Mouse (Mus musculus): ENCODE data around the gene Kcmf1. TPM values are rescaled to one million over a fixed set of nuclear protein-coding genes. Genes with fewer than 3 reads are reported as not detected.

Kcmf1 gene
- polyA plus RNA-seq, 2 experiments, result 27.7 to 29.5 TPM

GRCm38 (mm10) chr6:72795444-72795843, 104.3 kb downstream of the Kcmf1 start:
- TF ChIP-seq CTCF (IDR thresholded peaks at IDR 0.05; ENCODE audit: low read depth) (no peak), EP300 (IDR thresholded peaks at IDR 0.05; ENCODE audit: low read depth) (no peak)
- ATAC-seq (ENCODE audit: insufficient read depth), result no peak
- WGBS (ENCODE audit: insufficient replicate concordance), result 52% methylated on average over 16 of the region's 16 CpGs

DNA sequence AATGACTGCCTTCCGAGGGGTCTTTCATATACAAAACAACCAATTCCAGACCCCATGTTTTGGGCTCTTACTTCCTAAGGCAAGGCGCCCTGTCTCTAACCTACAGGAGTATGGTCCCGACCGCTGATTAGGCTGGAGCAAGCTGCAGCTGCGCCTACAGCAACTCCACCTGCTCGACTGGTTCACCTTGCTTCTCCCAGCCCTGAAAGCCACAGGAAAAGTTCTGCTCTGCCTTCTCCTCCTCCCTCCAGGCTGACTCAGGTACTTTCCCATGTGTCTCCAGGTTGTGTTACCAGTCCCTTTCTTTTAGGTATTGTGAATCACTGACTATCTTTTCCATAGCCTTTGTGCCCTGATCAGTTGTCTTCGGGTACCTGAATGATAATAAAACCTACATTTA, 104.9 kb downstream of the Kcmf1 start:
- Histone ChIP-seq H3K9ac (replicated peaks) (no peak overlapping the region), H3K4me1 (replicated peaks; ENCODE audit: control insufficient read depth in 2 of 2, insufficient read depth in 2 of 2, low read length in 1 of 2) (no peaks in the 10 kb centered on the region), H3K9me3 (ENCODE audit: control insufficient read depth, low read length) (no peaks in the 10 kb centered on the region), H3K4me2 (ENCODE audit: low read depth) (no peak overlapping the region), H3K27ac (no peak overlapping the region), H3K36me3 (replicated peaks; ENCODE audit: control insufficient read depth, insufficient read depth, low read depth) (no peaks in the 10 kb centered on the region), H3K4me3 (ENCODE audit: insufficient read depth in 1 of 2, low read depth in 2 of 2, low read length in 2 of 2) (no peak overlapping the region), H3K27me3 (ENCODE audit: control insufficient read depth, insufficient read depth, low read length) (peaks cover 6% of the 10 kb centered on the region; the same call in 1 of the 2 replicates)
- no peak for DNase-seq (ENCODE audit: low read depth in 3 of 3, low spot score in 3 of 3)
- TF ChIP-seq CTCF (IDR thresholded peaks at IDR 0.05; ENCODE audit: low read depth), result no peak
- TF ChIP-seq EP300 (IDR thresholded peaks at IDR 0.05; ENCODE audit: low read depth), result no peak
- 54% methylated on average over 7 of the region's 7 CpGs for WGBS (ENCODE audit: insufficient replicate concordance)
- ATAC-seq (ENCODE audit: insufficient read depth), result no peak

More at GRCm38 (mm10) chr6:72795444-72795843, 104.3 kb downstream of the Kcmf1 start:
- Histone ChIP-seq H3K4me1 (replicated peaks; ENCODE audit: control insufficient read depth in 2 of 2, insufficient read depth in 2 of 2, low read length in 1 of 2) (no peaks in the 10 kb centered on the region), H3K27me3 (ENCODE audit: control insufficient read depth, insufficient read depth, low read length) (peaks cover under 1% of the 10 kb centered on the region; the same call in 1 of the 2 replicates), H3K9ac (replicated peaks) (no peak overlapping the region), H3K36me3 (replicated peaks; ENCODE audit: control insufficient read depth, insufficient read depth, low read depth) (no peaks in the 10 kb centered on the region), H3K27ac (no peak overlapping the region), H3K9me3 (ENCODE audit: control insufficient read depth, low read length) (no peaks in the 10 kb centered on the region), H3K4me3 (ENCODE audit: insufficient read depth in 1 of 2, low read depth in 2 of 2, low read length in 2 of 2) (no peak overlapping the region), H3K4me2 (ENCODE audit: low read depth) (no peak overlapping the region)
- DNase-seq (ENCODE audit: low read depth in 3 of 3, low spot score in 3 of 3), result no peak

DNA sequence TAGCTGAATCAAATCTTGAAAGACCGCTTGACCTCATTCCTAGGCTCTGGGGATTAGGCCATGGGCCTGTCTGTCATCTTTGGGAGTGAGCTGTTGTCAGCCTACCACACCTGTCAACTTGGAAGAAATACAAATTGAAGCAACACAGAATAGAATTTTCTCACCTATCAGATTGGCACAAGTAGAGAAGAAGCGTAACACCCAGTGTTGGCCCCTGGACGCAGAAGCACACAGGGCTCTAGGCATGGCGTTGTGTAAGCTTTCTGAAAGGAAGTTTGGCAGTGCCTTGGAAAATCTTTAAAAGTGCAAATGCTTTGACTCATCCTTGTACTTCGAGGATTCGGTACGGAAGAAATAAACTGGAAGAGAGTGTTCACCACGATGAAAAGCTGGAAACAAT, 107.1 kb downstream of the Kcmf1 start:
- H3K9ac ChIP-seq (replicated peaks), result no peak overlapping the region
- H3K36me3 ChIP-seq (replicated peaks; ENCODE audit: control insufficient read depth, insufficient read depth, low read depth), result no peaks in the 10 kb centered on the region
- H3K27me3 ChIP-seq (ENCODE audit: control insufficient read depth, insufficient read depth, low read length), result peaks cover 28% of the 10 kb centered on the region
- H3K4me2 ChIP-seq (ENCODE audit: low read depth), result no peak overlapping the region
- H3K4me3 ChIP-seq (ENCODE audit: insufficient read depth in 1 of 2, low read depth in 2 of 2, low read length in 2 of 2), result no peak overlapping the region
- WGBS (ENCODE audit: insufficient replicate concordance), result 77% methylated on average over 8 of the region's 8 CpGs
- DNase-seq (ENCODE audit: low read depth in 3 of 3, low spot score in 3 of 3) (no peak), ATAC-seq (ENCODE audit: insufficient read depth) (no peak)
- no peaks in the 10 kb centered on the region for H3K4me1 ChIP-seq (replicated peaks; ENCODE audit: control insufficient read depth in 2 of 2, insufficient read depth in 2 of 2, low read length in 1 of 2)
- no peaks in the 10 kb centered on the region for H3K9me3 ChIP-seq (ENCODE audit: control insufficient read depth, low read length)
- TF ChIP-seq CTCF (IDR thresholded peaks at IDR 0.05; ENCODE audit: low read depth) (no peak), EP300 (IDR thresholded peaks at IDR 0.05; ENCODE audit: low read depth) (no peak)
- no peak overlapping the region for H3K27ac ChIP-seq

Other genes with a start within 250 kb of the Kcmf1 start
- gene Tcf7l1, start 110.7 kb downstream of the Kcmf1 start, polyA plus RNA-seq (2012; rRNA removed), result 3.0 and 3.1 TPM in 2 replicates
- 3.1 and 3.6 TPM in 2 replicates for gene Tcf7l1, start 110.7 kb downstream of the Kcmf1 start, polyA plus RNA-seq (2014; fragmentation: Nextera tagmentation; extraction: Ambion mirVana)
- 27.9 and 131 TPM in 2 replicates for gene Tmsb10, start 58.8 kb upstream of the Kcmf1 start, polyA plus RNA-seq (2012; rRNA removed)
- gene Tmsb10, start 58.8 kb upstream of the Kcmf1 start, polyA plus RNA-seq (2014; fragmentation: Nextera tagmentation; extraction: Ambion mirVana), result 185 and 210 TPM in 2 replicates

All from liver, embryonic 14.5 days (tissue).